Mouse (Mus musculus): Measurements from ENCODE around the gene Tmem235.

Tmem235 gene

GRCm38 (mm10) chr11:117864805-117865204 lies 4.3 kb downstream of the Tmem235 start:
- no peak for DNase-seq (ENCODE audit: low spot score in 2 of 2)

GRCm38 (mm10) chr11:117865988-117866387 lies 5.4 kb downstream of the Tmem235 start:
- no peak for DNase-seq (ENCODE audit: low spot score in 2 of 2)

- peak; percentile 59 to 78 for DNase-seq (ENCODE audit: low spot score in 2 of 2)
These were observed 10.3 kb downstream of the Tmem235 start for GRCm38 (mm10) chr11:117870688-117871365.

- no peak for DNase-seq (ENCODE audit: low spot score in 2 of 2)
These were observed 10.8 kb downstream of the Tmem235 start for GRCm38 (mm10) chr11:117871376-117871775.

GRCm38 (mm10) chr11:117871911-117872584 lies 11.5 kb downstream of the Tmem235 start:
- DNase-seq (ENCODE audit: low spot score in 2 of 2) = peak; percentile 58 to 72

GRCm38 (mm10) chr11:117872861-117873608 lies 12.5 kb downstream of the Tmem235 start, which contains the start of gene Tha1:
Gene Tha1, minus strand, starts transcription at chr11:117873481.
- DNase-seq (ENCODE audit: low spot score in 2 of 2) = peak; percentile 56 to 63

- DNase-seq (ENCODE audit: low spot score in 2 of 2) = peak in 1 of 2 experiments; percentile 24
These were observed 13.9 kb downstream of the Tmem235 start for GRCm38 (mm10) chr11:117874419-117874818.

GRCm38 (mm10) chr11:117875681-117876080 lies 15.1 kb downstream of the Tmem235 start:
- DNase-seq (ENCODE audit: low spot score in 2 of 2) = no peak

GRCm38 (mm10) chr11:117877917-117878745 lies 17.6 kb downstream of the Tmem235 start:
- DNase-seq (ENCODE audit: low spot score in 2 of 2) = peak in 1 of 2 experiments; percentile 62

- no peak for DNase-seq (ENCODE audit: low spot score in 2 of 2)
These were observed 18.3 kb downstream of the Tmem235 start for GRCm38 (mm10) chr11:117878892-117879291.

GRCm38 (mm10) chr11:117879676-117880075 lies 19.1 kb downstream of the Tmem235 start:
- no peak for DNase-seq (ENCODE audit: low spot score in 2 of 2)

GRCm38 (mm10) chr11:117880336-117880976 lies 19.9 kb downstream of the Tmem235 start:
- DNase-seq (ENCODE audit: low spot score in 2 of 2) = no peak

- no peak for DNase-seq (ENCODE audit: low spot score in 2 of 2)
These were observed 20.4 kb downstream of the Tmem235 start for GRCm38 (mm10) chr11:117880977-117881358.

- no peak for DNase-seq (ENCODE audit: low spot score in 2 of 2)
These were observed 21.2 kb downstream of the Tmem235 start for GRCm38 (mm10) chr11:117881787-117882186.

- DNase-seq (ENCODE audit: low spot score in 2 of 2) = no peak
These were observed 21.7 kb downstream of the Tmem235 start for GRCm38 (mm10) chr11:117882208-117882607.

GRCm38 (mm10) chr11:117886000-117886399 lies 25.4 kb downstream of the Tmem235 start:
- no peak for DNase-seq (ENCODE audit: low spot score in 2 of 2)

GRCm38 (mm10) chr11:117888168-117888852 lies 27.8 kb downstream of the Tmem235 start:
- no peak for DNase-seq (ENCODE audit: low spot score in 2 of 2)

GRCm38 (mm10) chr11:117888853-117889822 lies 28.6 kb downstream of the Tmem235 start:
- DNase-seq (ENCODE audit: low spot score in 2 of 2) = no peak

GRCm38 (mm10) chr11:117889887-117890340 lies 29.4 kb downstream of the Tmem235 start:
- DNase-seq (ENCODE audit: low spot score in 2 of 2) = no peak

Measured in natural killer cell, adult 2 months (primary cell).